Mouse (Mus musculus) thymus, adult 2 months (tissue): ENCODE results near the gene Cav3. TPM values are rescaled to one million over a fixed set of nuclear protein-coding genes. Genes with fewer than 3 reads are reported as not detected.

ENCODE experiments used
- DNase-seq: peaks from one replicate; pipeline ENCODE4 v3.0.0; 2021
- H3K27ac ChIP-seq: fragments of 200-500 bp; 2 replicates; pipeline ENCODE4 v1.5.1; 2012; ENCODE audit warnings: low read length, control low read depth; ENCODE audit not compliant: control insufficient read depth, insufficient read depth
- H3K27me3 ChIP-seq: fragments of 200-500 bp; 2 replicates; pipeline ENCODE4 v1.6.1; 2012; ENCODE audit warnings: mild to moderate bottlenecking, low read length, moderate library complexity, mixed read lengths; ENCODE audit not compliant: control insufficient read depth, insufficient read depth
- H3K36me3 ChIP-seq: fragments of 200-500 bp; 2 replicates; pipeline ENCODE4 v1.6.1; 2012; ENCODE audit warnings: mild to moderate bottlenecking, low read length, moderate library complexity; ENCODE audit not compliant: control insufficient read depth, insufficient read depth
- H3K4me1 ChIP-seq: fragments of 200-500 bp; replicated peaks from 2 replicates; pipeline ENCODE4 v1.6.1; 2012; ENCODE audit warnings: low read length; ENCODE audit not compliant: control insufficient read depth, insufficient read depth
- H3K4me3 ChIP-seq: fragments of 200-500 bp; 2 replicates; pipeline ENCODE4 v1.5.1; 2012; ENCODE audit warnings: mild to moderate bottlenecking, low read length, control low read depth, moderate library complexity; ENCODE audit not compliant: control insufficient read depth, insufficient read depth
- CTCF ChIP-seq: fragments of 200-500 bp; IDR thresholded peaks from 2 replicates; pipeline ENCODE4 v1.5.1; 2012; ENCODE audit warnings: mild to moderate bottlenecking, control low read depth, low read length, moderate library complexity, borderline replicate concordance; ENCODE audit not compliant: control insufficient read depth, poor library complexity, insufficient read depth; ENCODE audit errors: extremely low read depth
- POLR2A ChIP-seq: fragments of 200-500 bp; IDR thresholded peaks from 2 replicates; pipeline ENCODE4 v1.6.1; 2012; ENCODE audit warnings: mild to moderate bottlenecking, low read length, control low read depth, moderate library complexity; ENCODE audit not compliant: control insufficient read depth, poor library complexity, insufficient read depth; ENCODE audit errors: extremely low read depth
- WGBS: fragments of 180-500 bp; shearing (Covaris S2); methylation state at CpG from one replicate; pipeline ENCODE4 v1.1.7; 2018; 5-methylcytosine and 5-hydroxymethylcytosine counted together
- polyA plus RNA-seq: library from polyadenylated mRNA; depleted of rRNA; stranded (reverse); fragments of >200 nt; gene quantifications from 2 replicates; pipeline ENCODE4 v1.2.3, GENCODE M21; 2012; rRNA removed

Gene Cav3
- 0.33 and 7.8 TPM in 2 replicates for polyA plus RNA-seq

DNA sequence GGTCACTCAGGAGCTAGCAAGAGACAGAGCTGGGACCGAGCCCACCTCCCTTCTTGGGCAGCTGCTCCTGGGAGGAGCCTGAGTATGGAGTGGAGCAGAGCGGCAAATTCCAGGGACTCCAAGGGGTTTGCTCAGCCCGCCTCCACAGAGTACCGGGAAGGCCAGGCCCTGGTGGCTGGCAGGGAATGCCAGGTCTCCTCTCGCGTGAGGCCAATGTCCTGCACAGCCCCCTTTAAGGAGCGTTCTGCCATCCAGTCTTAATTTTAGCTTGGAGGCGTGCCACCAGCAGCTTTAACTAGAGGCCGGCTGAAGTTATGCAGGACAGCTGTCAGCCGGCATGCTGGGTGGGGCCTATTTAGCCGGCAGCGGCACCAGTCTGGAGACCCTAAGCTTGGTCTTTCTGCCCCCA, at the start of gene Cav3:
Gene Cav3 (plus strand): TSS at position 165 of the 409 bp plus-strand sequence.
- WGBS, result 92% methylated on average over 12 of the region's 12 CpGs
- no peak within 1 kb of the TSS for H3K27ac ChIP-seq
- H3K4me1 ChIP-seq, result no peaks in the 10 kb centered on the region
- no peak within 1 kb of the TSS for H3K4me3 ChIP-seq
- TF ChIP-seq POLR2A (no peak), CTCF (no peak)
- no peak for DNase-seq
- no peaks in the 10 kb centered on the region for H3K27me3 ChIP-seq
- H3K36me3 ChIP-seq, result no peaks in the 10 kb centered on the region

- DNase-seq, result no peak
- no peaks in the 10 kb centered on the region for H3K4me1 ChIP-seq
- H3K4me3 ChIP-seq, result no peak overlapping the region
- no peaks in the 10 kb centered on the region for H3K27me3 ChIP-seq
- 88% methylated on average over 9 of the region's 9 CpGs for WGBS
- no peaks in the 10 kb centered on the region for H3K36me3 ChIP-seq
- no peak overlapping the region for H3K27ac ChIP-seq
- TF ChIP-seq POLR2A, result no peak
- no peak for TF ChIP-seq CTCF
These were observed 40.0 kb upstream of the Cav3 start for GRCm38 (mm10) chr6:112419333-112419732.

DNA sequence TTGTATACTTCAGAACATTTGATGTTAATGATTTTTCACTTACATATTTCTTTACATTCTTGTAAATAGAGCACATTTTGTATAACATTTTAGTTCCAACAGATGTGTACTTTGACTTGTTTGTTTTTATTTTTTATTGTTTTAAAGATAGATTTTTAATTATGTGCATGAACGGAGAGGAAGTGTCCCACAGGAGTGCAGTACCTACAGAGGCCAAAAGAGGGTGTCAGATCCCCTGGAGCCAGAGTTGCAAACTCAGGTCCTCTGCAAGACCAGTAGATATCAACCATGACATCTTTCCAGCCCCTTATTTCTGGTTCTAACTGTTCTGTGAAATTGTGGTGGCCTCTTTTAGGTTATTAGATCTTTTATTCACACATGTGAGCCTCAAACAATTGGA, 38.4 kb upstream of the Cav3 start:
- H3K4me1 ChIP-seq, result no peaks in the 10 kb centered on the region
- TF ChIP-seq POLR2A (no peak), CTCF (no peak)
- 100% methylated on average over 1 of the region's 1 CpGs for WGBS
- no peak overlapping the region for H3K4me3 ChIP-seq
- DNase-seq, result no peak
- no peaks in the 10 kb centered on the region for H3K27me3 ChIP-seq
- H3K27ac ChIP-seq, result no peak overlapping the region
- no peaks in the 10 kb centered on the region for H3K36me3 ChIP-seq

DNA sequence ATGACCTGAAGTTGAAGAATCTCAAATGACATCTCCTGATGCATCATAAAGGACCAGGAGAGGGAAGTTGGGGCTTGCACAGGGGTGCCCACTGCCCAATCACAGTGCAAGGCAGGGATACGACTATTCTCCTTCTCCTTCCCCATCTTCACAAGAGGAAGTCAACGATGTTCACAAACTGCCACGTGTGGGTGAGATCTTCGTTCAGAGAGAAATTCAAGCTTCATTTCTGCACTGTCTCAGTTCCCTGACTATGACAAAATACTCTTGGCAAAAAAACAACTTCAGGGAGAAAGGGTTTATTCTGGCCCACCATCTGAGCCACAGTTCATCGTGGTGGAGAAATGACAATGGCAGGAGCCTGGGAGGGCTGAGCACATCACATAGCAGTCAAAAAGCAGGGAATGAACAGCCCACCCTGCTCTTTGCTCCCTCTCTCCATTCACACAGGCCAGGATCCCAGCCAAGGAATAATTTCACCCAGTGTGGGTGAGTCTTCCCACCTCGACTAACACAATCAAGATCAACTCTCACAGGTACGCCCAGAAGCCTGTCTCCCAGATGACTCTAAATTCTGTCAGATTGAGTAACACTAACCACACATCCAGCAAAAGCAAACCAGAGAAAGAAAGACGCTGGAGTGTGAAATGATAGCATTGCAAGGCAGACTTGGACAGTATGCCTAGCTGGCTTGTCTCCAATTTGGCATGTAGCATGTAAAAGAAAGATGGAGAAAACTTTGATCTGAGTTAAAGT, 35.4 kb upstream of the Cav3 start:
- Histone ChIP-seq H3K36me3 (no peaks in the 10 kb centered on the region), H3K4me3 (no peak overlapping the region), H3K27ac (no peak overlapping the region), H3K4me1 (no peaks in the 10 kb centered on the region), H3K27me3 (no peaks in the 10 kb centered on the region)
- WGBS, result 71% methylated on average over 8 of the region's 8 CpGs
- DNase-seq, result no peak
- TF ChIP-seq POLR2A (no peak), CTCF (no peak)

DNA sequence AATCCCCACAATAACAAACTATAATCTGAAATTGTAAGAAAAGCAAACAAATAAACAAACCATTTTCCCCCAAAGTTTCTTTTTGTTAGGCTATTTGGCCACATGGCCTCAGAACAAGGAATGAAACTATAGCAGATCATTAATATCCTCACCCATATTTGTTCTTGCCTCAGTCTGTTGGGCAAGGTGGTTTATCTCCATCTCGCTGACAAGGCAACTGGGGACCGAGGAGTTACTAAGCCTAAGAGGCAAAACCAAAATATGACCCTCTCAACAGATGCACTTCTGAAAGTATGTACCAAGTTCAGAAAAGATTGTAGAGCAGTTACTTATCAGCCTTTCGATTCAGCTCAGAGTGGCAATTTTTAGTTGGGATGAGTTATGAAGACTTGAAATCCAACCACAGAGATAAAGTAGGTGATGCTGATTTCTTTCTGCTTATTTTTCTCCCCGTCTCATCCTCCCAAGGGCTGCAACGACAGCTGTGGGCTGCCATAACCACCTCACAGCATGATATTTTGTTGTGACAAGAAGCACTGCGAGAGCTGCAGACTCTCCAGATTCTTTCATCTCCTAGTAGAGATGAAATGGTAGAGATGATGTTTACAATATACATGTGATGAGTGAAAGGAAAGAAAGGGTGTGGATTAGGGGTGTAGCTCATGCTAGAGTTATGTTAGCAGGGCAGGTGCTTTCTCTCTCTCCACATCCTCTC, 33.1 kb upstream of the Cav3 start:
- H3K36me3 ChIP-seq, result no peaks in the 10 kb centered on the region
- WGBS, result 82% methylated on average over 6 of the region's 6 CpGs

GRCm38 (mm10) chr6:112445675-112446074, 13.6 kb upstream of the Cav3 start:
- TF ChIP-seq POLR2A, result no peak
- TF ChIP-seq CTCF, result no peak
- 13% methylated on average over 3 of the region's 3 CpGs for WGBS
- DNase-seq, result no peak
- no peak overlapping the region for H3K27ac ChIP-seq
- H3K27me3 ChIP-seq, result no peaks in the 10 kb centered on the region
- H3K4me1 ChIP-seq, result no peaks in the 10 kb centered on the region
- H3K36me3 ChIP-seq, result no peaks in the 10 kb centered on the region
- H3K4me3 ChIP-seq, result no peak overlapping the region

More for the DNA sequence above, 33.1 kb upstream of the Cav3 start:
- no peak for TF ChIP-seq POLR2A
- no peak for TF ChIP-seq CTCF
- Histone ChIP-seq H3K4me1 (no peaks in the 10 kb centered on the region), H3K27ac (no peak overlapping the region), H3K27me3 (no peaks in the 10 kb centered on the region), H3K4me3 (no peak overlapping the region)
- DNase-seq, result no peak

DNA sequence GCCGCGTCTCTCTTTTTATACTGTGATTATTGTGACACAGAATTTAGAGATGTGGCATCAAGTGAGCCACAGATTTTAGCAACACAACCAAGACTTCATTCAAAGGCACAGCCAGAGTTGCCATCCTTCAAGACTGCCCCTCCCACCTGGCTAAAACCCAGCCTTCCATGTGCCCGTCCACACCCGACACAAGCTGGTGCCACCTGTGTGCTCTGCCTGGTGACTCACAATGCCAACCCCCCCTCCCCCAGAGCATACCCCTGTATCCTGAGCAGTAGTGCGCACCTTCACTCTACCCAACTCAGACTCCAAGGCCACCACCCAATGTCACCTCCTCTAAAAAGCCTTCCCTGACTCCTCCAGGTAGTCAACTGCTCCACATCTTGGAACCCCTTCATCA, 2.2 kb downstream of the Cav3 start:
- Histone ChIP-seq H3K4me1 (no peaks in the 10 kb centered on the region), H3K27me3 (no peaks in the 10 kb centered on the region), H3K27ac (no peak overlapping the region), H3K36me3 (no peaks in the 10 kb centered on the region), H3K4me3 (no peak overlapping the region)
- WGBS, result 96% methylated on average over 5 of the region's 5 CpGs
- no peak for DNase-seq
- TF ChIP-seq CTCF, result no peak
- TF ChIP-seq POLR2A, result no peak
